Mouse (Mus musculus): ENCODE measurements around the gene Cpxm2.

GRCm38 (mm10) chr7:132123211-132123610 is 31.3 kb downstream of the Cpxm2 start:
- TF ChIP-seq CTCF (IDR thresholded peaks at IDR 0.05; ENCODE audit: borderline replicate concordance, insufficient read depth, low read length): no peak
- TF ChIP-seq POLR2A (IDR thresholded peaks at IDR 0.05; ENCODE audit: low read depth, low read length): no peak

All from embryonic fibroblast, embryonic 13.5 days (primary cell).